Mouse (Mus musculus): ENCODE results near the gene Ptprd.

DNA sequence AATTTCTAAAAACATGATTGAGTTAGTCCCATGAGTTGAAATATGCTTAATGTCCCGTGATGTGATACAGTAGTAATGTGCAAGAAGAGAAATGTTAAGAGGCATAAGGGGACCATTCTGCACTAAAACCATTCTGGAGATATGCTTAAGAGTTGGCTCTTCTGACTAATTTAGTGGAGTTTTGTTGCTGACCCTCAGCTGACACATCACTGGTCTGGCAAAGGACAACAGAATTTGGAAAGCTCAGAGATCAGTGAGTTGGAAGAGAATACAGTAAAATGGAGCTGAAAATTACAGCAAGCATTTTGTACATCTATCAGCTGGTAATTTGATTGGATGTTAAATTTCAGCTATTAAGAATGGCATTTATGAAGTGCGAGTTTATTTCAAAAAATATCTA, 2248.8 kb downstream of the Ptprd start:
- TF ChIP-seq CTCF (IDR thresholded peaks at IDR 0.05; ENCODE audit: insufficient read depth, low read depth, low read length) (no peak), POLR2A (IDR thresholded peaks at IDR 0.05; ENCODE audit: insufficient read depth, low read depth, low read length) (no peak)

Data from olfactory bulb, adult 2 months (tissue).